Mouse (Mus musculus) adrenal gland, adult 10 weeks (tissue): ENCODE data around the gene Gpr65. TPM values are rescaled to one million over a fixed set of nuclear protein-coding genes. Genes with fewer than 3 reads are reported as not detected.

ENCODE experiments used
- polyA plus RNA-seq: library from polyadenylated mRNA; stranded (reverse); fragments of 350-450 nt; fragmentation: Illumina TruSeq; extraction: RNeasy Lipid Tissue Mini Kit (QIAGEN cat#74804); gene quantifications from one replicate; pipeline ENCODE4 v1.2.3, GENCODE M21; 2014; ENCODE audit warnings: low read depth, low replicate concordance

Gene Gpr65
- 7.0 TPM for polyA plus RNA-seq

DNA sequence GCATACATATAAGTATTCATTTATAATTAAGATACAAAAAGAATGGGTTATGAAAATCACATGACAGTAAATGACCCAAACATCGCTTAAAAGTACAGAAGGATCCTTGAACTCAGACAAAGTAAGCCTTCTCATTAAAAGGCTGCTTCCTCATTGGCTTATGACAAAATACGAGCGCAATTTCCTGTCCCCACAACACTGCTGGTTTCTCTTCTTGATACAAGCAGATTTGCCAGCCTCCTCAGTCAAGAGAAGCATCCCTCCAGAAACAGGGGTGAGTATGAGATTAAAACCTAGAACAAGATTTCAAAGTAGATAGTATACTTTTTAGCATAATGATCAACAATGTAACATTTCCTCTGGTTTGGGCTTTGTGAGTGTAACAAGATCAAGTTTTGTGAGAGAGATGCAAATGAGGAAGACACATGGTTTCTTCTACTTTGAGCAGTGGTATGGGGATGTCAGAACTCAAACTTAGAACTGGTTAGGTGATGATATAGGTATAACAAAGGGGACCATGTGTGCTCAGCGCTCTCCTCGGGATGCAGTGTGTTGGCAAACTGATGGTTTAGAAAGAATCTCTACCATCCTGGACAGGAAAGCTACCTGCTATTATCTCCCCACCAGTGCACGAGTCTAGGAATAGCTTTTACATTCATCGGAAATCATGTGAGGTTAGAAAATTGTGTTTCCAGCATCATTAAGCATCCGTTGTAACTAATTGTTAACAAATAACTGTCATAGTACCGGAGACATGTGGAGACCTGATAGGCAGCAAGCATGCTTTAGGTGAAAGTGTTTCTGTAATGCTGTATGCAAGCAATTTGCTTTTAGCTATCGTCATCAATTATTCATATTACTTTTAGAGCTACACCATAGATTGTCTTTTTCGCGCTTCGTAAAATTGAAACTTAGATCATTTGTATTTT, at the start of gene Gpr65:
TSS of gene Gpr65 (plus strand) at position 195 of the 929 bp plus-strand sequence.

DNA sequence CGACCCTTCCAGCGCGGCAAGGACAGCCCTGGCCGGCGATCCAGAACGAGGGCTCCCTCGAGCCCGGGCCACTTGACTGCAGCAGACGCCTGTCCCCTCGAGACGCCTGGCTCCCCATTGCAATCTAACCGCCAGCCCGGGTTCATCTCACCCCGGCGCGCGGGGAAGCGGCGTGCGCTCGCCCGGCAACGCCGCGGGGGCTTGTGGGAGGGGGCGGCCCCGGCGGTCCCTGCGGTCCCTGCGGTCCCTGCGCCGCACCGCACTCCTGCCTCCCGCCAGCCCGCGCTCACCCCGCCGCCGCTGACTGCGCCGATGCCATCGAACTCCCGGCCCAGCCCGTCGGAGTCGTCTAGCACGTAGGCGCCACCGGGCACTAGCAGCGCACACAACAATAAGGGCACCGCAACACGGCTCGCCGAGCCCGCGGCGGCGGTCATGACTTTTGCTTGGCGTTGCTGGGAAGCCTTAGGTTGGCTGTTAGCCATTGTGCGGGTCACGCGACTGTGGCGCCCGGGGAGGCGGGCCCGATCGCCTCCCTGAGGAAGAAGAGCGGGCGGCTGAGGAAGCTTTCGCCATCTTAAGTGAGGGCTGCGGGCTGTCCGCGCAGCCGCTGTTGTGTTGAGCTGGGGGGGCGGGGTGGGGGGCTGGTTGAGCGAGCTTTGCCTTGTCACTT, 9.5 kb upstream of the Gpr65 start, which contains the start of gene Galc:
TSS of gene Galc (minus strand) at position 615 of the 673 bp plus-strand sequence.

Other genes starting within 250 kb of the Gpr65 start
- gene Galc, start 9.2 kb upstream of the Gpr65 start, polyA plus RNA-seq: 21.1 TPM